23 mouse cellular contexts compared by ENCODE assay signal in the genomic region with DNA sequence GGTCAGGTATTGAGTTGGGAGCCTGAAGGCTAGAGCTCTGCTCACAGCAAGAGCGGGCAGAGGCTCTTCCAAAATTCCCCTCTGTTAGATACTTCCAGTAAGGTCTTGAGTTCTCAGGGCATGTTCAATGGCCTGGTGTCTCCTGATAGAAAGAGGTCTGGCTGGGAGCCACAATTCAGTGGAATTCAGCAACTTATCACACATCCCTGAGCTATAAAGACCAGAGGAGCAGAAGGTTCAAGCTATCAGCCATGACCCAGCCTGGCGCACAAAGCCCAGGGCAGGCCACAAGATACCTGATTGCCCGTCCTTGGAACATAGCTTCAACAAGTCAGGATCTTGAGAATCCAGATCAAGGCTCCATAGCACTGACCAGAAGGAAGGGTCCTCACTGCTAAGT.
A peak's percentile ranks its signal among the peaks of the same experiment; 100 is the strongest.
DNase-seq lines count a peak whose midpoint lies in the region; ATAC-seq lines count a peak whose summit lies in the region.
"Had no signal": no experiment of that assay in that cellular context is flagged by ENCODE, and none has a peak within 500 bp of the region (broad histone marks: within the 10 kb centered on the region; RNA-seq: fewer than 3 reads in every experiment).

No protein-coding gene starts in this region.

- no peak for ATAC-seq in embryonic facial prominence, embryonic 15.5 days (ENCODE audit: insufficient number of reproducible peaks, low FRiP score, low TSS enrichment, low read depth)
- ATAC-seq in megakaryocyte progenitor cell, adult 5-6 weeks (replicated peaks; ENCODE audit: poor library complexity), result peak; percentile 89
- ATAC-seq in granulocyte monocyte progenitor cell, adult 5-6 weeks (replicated peaks; ENCODE audit: poor library complexity, severe bottlenecking), result no peak
- no peak for ATAC-seq in hindbrain, embryonic 14.5 days (ENCODE audit: low FRiP score)
- ATAC-seq in forebrain, embryonic 11.5 days (replicated peaks; ENCODE audit: low FRiP score), result no peak
- ATAC-seq: forebrain, embryonic 15.5 days; hindbrain, postnatal 0 days; inflammation-experienced regulatory T-cells, adult 6 months; intestine, embryonic 16.5 days; Patski had no signal

- H3K4me3 ChIP-seq in embryonic facial prominence, embryonic 15.5 days (replicated peaks), result no peak overlapping the region
- no peak overlapping the region for H3K4me3 ChIP-seq in hindbrain, embryonic 14.5 days (replicated peaks; ENCODE audit: low read length)
- H3K4me3 ChIP-seq in forebrain, embryonic 11.5 days (ENCODE audit: low read depth, low read length), result no peak overlapping the region
- H3K4me3 ChIP-seq: embryonic facial prominence, embryonic 12.5 days; forebrain, embryonic 12.5 days; forebrain, embryonic 15.5 days; heart, adult 2 months; hindbrain, embryonic 10.5 days; hindbrain, embryonic 13.5 days had no signal

- no peaks in the 10 kb centered on the region for H3K36me3 ChIP-seq in embryonic facial prominence, embryonic 15.5 days
- H3K36me3 ChIP-seq in hindbrain, embryonic 14.5 days (replicated peaks; ENCODE audit: control insufficient read depth, insufficient read depth), result no peaks in the 10 kb centered on the region
- no peaks in the 10 kb centered on the region for H3K36me3 ChIP-seq in forebrain, embryonic 11.5 days (ENCODE audit: control insufficient read depth, insufficient read depth, low read length)
- H3K36me3 ChIP-seq: embryonic facial prominence, embryonic 12.5 days; forebrain, embryonic 12.5 days; forebrain, embryonic 15.5 days; hindbrain, embryonic 10.5 days; hindbrain, embryonic 13.5 days had no signal

- H3K9me3 ChIP-seq in embryonic facial prominence, embryonic 15.5 days (replicated peaks), result no peaks in the 10 kb centered on the region
- no peaks in the 10 kb centered on the region for H3K9me3 ChIP-seq in hindbrain, embryonic 14.5 days (ENCODE audit: control insufficient read depth, low read length)
- H3K9me3 ChIP-seq in forebrain, embryonic 11.5 days (ENCODE audit: control insufficient read depth, low read length), result no peaks in the 10 kb centered on the region
- H3K9me3 ChIP-seq: embryonic facial prominence, embryonic 12.5 days; forebrain, embryonic 12.5 days; forebrain, embryonic 15.5 days; hindbrain, embryonic 10.5 days; hindbrain, embryonic 13.5 days had no signal

- 89% methylated on average over 3 of the region's 3 CpGs for WGBS in embryonic facial prominence, embryonic 15.5 days
- WGBS in hindbrain, embryonic 14.5 days, result 96% methylated on average over 3 of the region's 3 CpGs
- WGBS in forebrain, embryonic 11.5 days, result 94% methylated on average over 3 of the region's 3 CpGs

- peaks cover 61% of the 10 kb centered on the region for H3K4me1 ChIP-seq in embryonic facial prominence, embryonic 15.5 days
- peaks cover 10% of the 10 kb centered on the region for H3K4me1 ChIP-seq in hindbrain, embryonic 14.5 days (replicated peaks; ENCODE audit: control insufficient read depth, insufficient read depth, low read length)
- H3K4me1 ChIP-seq in forebrain, embryonic 11.5 days (replicated peaks; ENCODE audit: control insufficient read depth, insufficient read depth, low read length), result no peaks in the 10 kb centered on the region; the same call in 1 of the 2 replicates

- peak overlapping the region; percentile 56; the same call in 1 of the 2 replicates for H3K27ac ChIP-seq in embryonic facial prominence, embryonic 15.5 days (replicated peaks)
- H3K27ac ChIP-seq in hindbrain, embryonic 14.5 days, result no peak overlapping the region
- no peak overlapping the region for H3K27ac ChIP-seq in forebrain, embryonic 11.5 days (ENCODE audit: low read depth, low read length)
- H3K27ac ChIP-seq: forebrain, embryonic 12.5 days; forebrain, embryonic 15.5 days; heart, adult 2 months; hindbrain, embryonic 10.5 days; hindbrain, embryonic 13.5 days; hindbrain, postnatal 0 days had no signal

- H3K27me3 ChIP-seq in embryonic facial prominence, embryonic 15.5 days, result no peaks in the 10 kb centered on the region
- no peaks in the 10 kb centered on the region for H3K27me3 ChIP-seq in hindbrain, embryonic 14.5 days (ENCODE audit: control insufficient read depth, insufficient read depth, low read length)
- no peaks in the 10 kb centered on the region for H3K27me3 ChIP-seq in forebrain, embryonic 11.5 days (ENCODE audit: control insufficient read depth, insufficient read depth, low read length)
- H3K27me3 ChIP-seq: embryonic facial prominence, embryonic 12.5 days; forebrain, embryonic 12.5 days; forebrain, embryonic 15.5 days; Patski had no signal

- intact Hi-C loops in heart, postnatal 25 days (cut with DNase I), result no loop called here

- DNase-seq in spleen, adult 12 weeks (ENCODE audit: low spot score), result peak; percentile 23
- no peak for DNase-seq in spleen, adult 18-20 months
- no peak for DNase-seq in hindbrain, embryonic 14.5 days (ENCODE audit: low spot score)
- DNase-seq in heart, postnatal 25 days (ENCODE audit: low spot score), result no peak
- DNase-seq in forebrain, embryonic 11.5 days (ENCODE audit: low spot score), result no peak
- DNase-seq: cerebellum, adult 8-10 months; cerebellum, postnatal 10 days; cerebellum, postnatal 36 days; gastrocnemius, postnatal 25 days; heart, adult 2 months had no signal

- no peak overlapping the region for H3K4me2 ChIP-seq in embryonic facial prominence, embryonic 15.5 days (replicated peaks)
- H3K4me2 ChIP-seq in hindbrain, embryonic 14.5 days (replicated peaks), result no peak overlapping the region
- H3K4me2 ChIP-seq in forebrain, embryonic 11.5 days (ENCODE audit: low read depth, low read length, severe bottlenecking), result no peak overlapping the region
- H3K4me2 ChIP-seq: embryonic facial prominence, embryonic 12.5 days; forebrain, embryonic 12.5 days; forebrain, embryonic 15.5 days; heart, embryonic 11.5 days; hindbrain, embryonic 13.5 days had no signal

- no peak overlapping the region for H3K9ac ChIP-seq in embryonic facial prominence, embryonic 15.5 days
- no peak overlapping the region for H3K9ac ChIP-seq in hindbrain, embryonic 14.5 days
- H3K9ac ChIP-seq in forebrain, embryonic 11.5 days (ENCODE audit: low read length), result no peak overlapping the region
- H3K9ac ChIP-seq: embryonic facial prominence, embryonic 12.5 days; forebrain, embryonic 12.5 days; forebrain, embryonic 15.5 days; hindbrain, embryonic 13.5 days had no signal
